13 mouse cellular contexts compared by ENCODE assay signal in the genomic region with DNA sequence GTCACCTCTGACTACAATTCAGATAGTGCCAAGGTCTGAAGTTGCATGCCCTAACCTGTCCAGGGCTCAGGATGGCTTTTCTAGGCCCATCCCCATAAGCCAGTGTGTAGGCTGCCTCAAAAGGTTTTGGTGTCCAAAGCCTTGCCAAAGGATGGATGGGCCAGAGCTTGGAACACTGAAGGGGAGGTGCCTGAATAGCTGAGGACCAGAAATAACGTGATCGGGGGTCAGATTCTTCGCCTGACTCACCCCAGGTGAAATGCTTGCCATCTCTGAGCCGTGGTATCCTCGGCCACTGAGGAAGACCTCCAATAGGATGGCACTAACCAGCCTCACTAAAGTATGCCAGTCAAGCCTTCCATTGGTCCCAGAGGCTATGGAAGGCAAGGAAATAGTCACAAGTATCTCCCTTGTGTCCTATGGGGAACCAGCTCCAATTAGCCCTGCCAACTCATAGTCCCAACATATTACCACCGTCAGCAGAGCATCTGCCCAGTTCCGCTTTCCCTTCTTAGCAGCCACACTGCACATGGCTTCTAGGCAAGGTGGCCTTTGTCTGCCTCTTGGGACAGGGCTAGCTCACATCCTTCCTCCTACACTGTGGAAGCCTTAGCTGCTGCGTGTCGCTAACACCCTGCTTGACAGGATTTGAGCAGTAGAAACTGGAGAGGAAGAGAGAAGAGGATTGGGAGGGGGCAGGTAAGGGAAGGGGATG. TPM values are rescaled to one million over a fixed set of nuclear protein-coding genes. Genes with fewer than 3 reads are reported as not detected.
DNase-seq lines count a peak whose midpoint lies in the region; ATAC-seq and TF ChIP-seq lines count a peak whose summit lies in the region.
"Had no signal": no experiment of that assay in that cellular context is flagged by ENCODE, and none has a peak within 500 bp of the region (broad histone marks: within the 10 kb centered on the region; RNA-seq: fewer than 3 reads in every experiment).

No protein-coding gene starts in this region.

- H3K27ac ChIP-seq in bone marrow macrophage, adult 2 months (ENCODE audit: insufficient read depth, low read depth, low read length) = peak overlapping the region; percentile 37
- H3K27ac ChIP-seq in midbrain, embryonic 14.5 days (replicated peaks; ENCODE audit: low read depth, low read length) = no peak overlapping the region
- H3K27ac ChIP-seq: midbrain, embryonic 15.5 days had no signal

- no peaks in the 10 kb centered on the region for H3K36me3 ChIP-seq in midbrain, embryonic 14.5 days (ENCODE audit: control insufficient read depth, insufficient read depth, low read length)
- H3K36me3 ChIP-seq: midbrain, embryonic 15.5 days had no signal

- DNase-seq in layer of hippocampus, adult 9-11 months = peak; percentile 87
- DNase-seq in layer of hippocampus, postnatal 36 days = no peak
- DNase-seq in B cell, adult 2 months = peak; percentile 70 to 74
- no peak for DNase-seq in thymus, postnatal 10 days (ENCODE audit: low spot score in 2 of 2)
- DNase-seq in frontal cortex, postnatal 25 days (ENCODE audit: low spot score in 2 of 2) = no peak
- no peak for DNase-seq in midbrain, embryonic 14.5 days
- DNase-seq: heart, postnatal 4 days; kidney, postnatal 4 days; lung, postnatal 14 days had no signal

- H3K4me2 ChIP-seq in midbrain, embryonic 14.5 days (ENCODE audit: low read length) = no peak overlapping the region
- H3K4me2 ChIP-seq: midbrain, embryonic 15.5 days had no signal

- peak; percentile 84 for ATAC-seq in megakaryocyte, adult 5-6 weeks (ENCODE audit: poor library complexity, severe bottlenecking)
- no peak for ATAC-seq in midbrain, embryonic 14.5 days (ENCODE audit: low FRiP score, low TSS enrichment)
- ATAC-seq: intestine, embryonic 16.5 days; midbrain, embryonic 15.5 days had no signal

- H3K9me3 ChIP-seq in midbrain, embryonic 14.5 days (ENCODE audit: control insufficient read depth, low read length) = no peaks in the 10 kb centered on the region
- H3K9me3 ChIP-seq: midbrain, embryonic 15.5 days had no signal

- H3K4me3 ChIP-seq in bone marrow macrophage, adult 2 months (ENCODE audit: insufficient read depth, low read length) = no peak overlapping the region
- no peak overlapping the region for H3K4me3 ChIP-seq in midbrain, embryonic 14.5 days (replicated peaks; ENCODE audit: low read depth, low read length)
- H3K4me3 ChIP-seq: midbrain, embryonic 15.5 days had no signal

- TF ChIP-seq POLR2A in bone marrow macrophage, adult 2 months (IDR thresholded peaks at IDR 0.05; ENCODE audit: borderline replicate concordance, low read depth, low read length) = no peak

- peaks cover 15% of the 10 kb centered on the region for H3K4me1 ChIP-seq in bone marrow macrophage, adult 2 months (ENCODE audit: control insufficient read depth, insufficient read depth, low read length)
- H3K4me1 ChIP-seq in midbrain, embryonic 14.5 days (ENCODE audit: control insufficient read depth, insufficient read depth, low read length) = 0 out of 2 replicates have a peak, but pooled peaks cover 5% of the 10 kb centered on the region

- H3K27me3 ChIP-seq in midbrain, embryonic 14.5 days (ENCODE audit: control insufficient read depth, insufficient read depth, low read length) = no peaks in the 10 kb centered on the region
- H3K27me3 ChIP-seq: midbrain, embryonic 15.5 days had no signal

- H3K9ac ChIP-seq in midbrain, embryonic 14.5 days (replicated peaks; ENCODE audit: low read length) = no peak overlapping the region
- H3K9ac ChIP-seq: midbrain, embryonic 15.5 days had no signal

- 88% methylated on average over 9 of the region's 9 CpGs for WGBS in midbrain, embryonic 14.5 days

- no peak for TF ChIP-seq CTCF in bone marrow macrophage, adult 2 months (IDR thresholded peaks at IDR 0.05; ENCODE audit: low read depth, low read length)

RNA-seq across cellular contexts. Expression of a gene that starts 26.5 kb away (rescaled TPM):
- 10 to 100 TPM; 40.1 to 45.2 TPM for total RNA-seq in layer of hippocampus, postnatal 36 days (2021)
- 6.5 and 6.9 TPM in 2 replicates for polyA plus RNA-seq in bone marrow macrophage, adult 2 months (2012; ENCODE audit: insufficient read depth, insufficient read length, missing spikeins)
- total RNA-seq in megakaryocyte, adult 5-6 weeks (2015) = 9.1 and 15.0 TPM in 2 replicates
- total RNA-seq in megakaryocyte, adult 5-6 weeks (2017) = 9.7 and 12.7 TPM in 2 replicates
- polyA plus RNA-seq in midbrain, embryonic 14.5 days (2014; fragmentation: Nextera tagmentation; extraction: Ambion mirVana) = 4.9 and 7.7 TPM in 2 replicates

Comparison
In these comparisons a context has a peak if more than half of its experiments do, and no peak if none do; other contexts are left out.
1. DNase-seq: peak in layer of hippocampus, adult 9-11 months (single experiment) and B cell, adult 2 months (2 of 2); none in layer of hippocampus, postnatal 36 days (0 of 2), thymus, postnatal 10 days (0 of 2), frontal cortex, postnatal 25 days (0 of 2) and midbrain, embryonic 14.5 days (single experiment).